Mouse (Mus musculus) heart, adult 2 months (tissue): ENCODE data around the gene Krt90.

Experiments
- CTCF ChIP-seq: fragments of 200-600 bp; IDR thresholded peaks from 2 replicates; pipeline ENCODE4 v1.8.1; 2022; ENCODE audit warnings: antibody characterized with exemption, mild to moderate bottlenecking, moderate library complexity
- EP300 ChIP-seq: fragments of 200-500 bp; IDR thresholded peaks from 2 replicates; pipeline ENCODE4 v1.6.1; 2011; ENCODE audit warnings: low read depth, low read length, control low read depth; ENCODE audit not compliant: insufficient read depth
- POLR2A ChIP-seq: fragments of 200-500 bp; IDR thresholded peaks from 2 replicates; pipeline ENCODE4 v1.6.1; 2011; ENCODE audit warnings: mild to moderate bottlenecking, low read depth, low read length, control low read depth; ENCODE audit not compliant: insufficient read depth

DNA sequence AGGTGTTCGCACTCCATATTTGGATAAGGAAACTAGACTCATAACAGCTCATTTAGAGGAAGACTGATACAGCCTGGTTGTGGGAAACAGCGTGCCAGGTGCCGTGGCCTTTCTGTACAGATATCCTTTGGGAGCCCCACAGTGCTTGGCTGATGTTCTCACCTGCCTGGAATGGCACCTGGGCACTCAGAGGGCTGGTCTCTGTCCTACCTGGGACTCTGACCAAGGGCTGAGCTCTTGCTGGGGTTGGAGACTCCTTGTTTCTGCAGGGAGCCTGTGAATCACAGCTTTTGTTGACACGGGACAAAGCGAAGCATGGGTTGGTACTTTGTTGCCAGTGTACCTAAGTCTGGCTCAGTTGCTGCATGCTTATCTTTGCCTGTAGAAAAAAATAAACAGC, 12.8 kb upstream of the Krt90 start:
- TF ChIP-seq CTCF (no peak), POLR2A (no peak), EP300 (no peak)
